Mouse (Mus musculus): ENCODE results near the gene Hbq1a. TPM values are rescaled to one million over a fixed set of nuclear protein-coding genes. Genes with fewer than 3 reads are reported as not detected.

The Hbq1a gene
- polyA plus RNA-seq, 1 experiment from 2014 or later = not detected

GRCm38 (mm10) chr11:32345504-32346297 is 45.8 kb downstream of the Hbq1a start:
- Histone ChIP-seq H3K9me3 (ENCODE audit: control insufficient read depth, low read length) (no peaks in the 10 kb centered on the region), H3K9ac (ENCODE audit: low read depth, low read length) (no peak overlapping the region), H3K4me2 (replicated peaks; ENCODE audit: low read depth, low read length) (no peak overlapping the region), H3K36me3 (ENCODE audit: control insufficient read depth, insufficient read depth, low read length) (0 out of 2 replicates have a peak, but pooled peaks cover under 1% of the 10 kb centered on the region), H3K4me3 (ENCODE audit: low read length) (no peak overlapping the region), H3K27me3 (ENCODE audit: control insufficient read depth, insufficient read depth, low read length) (no peaks in the 10 kb centered on the region), H3K4me1 (ENCODE audit: control insufficient read depth, insufficient read depth, low read length) (peaks cover 26% of the 10 kb centered on the region; the same call in 1 of the 2 replicates), H3K27ac (ENCODE audit: low read depth, low read length) (no peak overlapping the region)
- no peak for ATAC-seq (ENCODE audit: low FRiP score, low TSS enrichment)
- whole genome bisulfite sequencing = 57% methylated on average over 6 of the region's 6 CpGs

- H3K4me3 ChIP-seq (ENCODE audit: low read length) = peak overlapping the region; percentile 68
- H3K9ac ChIP-seq (ENCODE audit: low read depth, low read length) = peak overlapping the region; percentile 81
- peaks cover 19% of the 10 kb centered on the region; the same call in 1 of the 2 replicates for H3K4me1 ChIP-seq (ENCODE audit: control insufficient read depth, insufficient read depth, low read length)
- 0 out of 2 replicates have a peak overlapping the region, but pooled peaks have one; percentile 37 for H3K27ac ChIP-seq (ENCODE audit: low read depth, low read length)
- WGBS = under 1% methylated on average over 10 of the region's 10 CpGs
- peak; percentile 32 for ATAC-seq (ENCODE audit: low FRiP score, low TSS enrichment)
- H3K27me3 ChIP-seq (ENCODE audit: control insufficient read depth, insufficient read depth, low read length) = no peaks in the 10 kb centered on the region
- no peaks in the 10 kb centered on the region for H3K9me3 ChIP-seq (ENCODE audit: control insufficient read depth, low read length)
- peaks cover 11% of the 10 kb centered on the region for H3K36me3 ChIP-seq (ENCODE audit: control insufficient read depth, insufficient read depth, low read length)
- peak overlapping the region; percentile 93 for H3K4me2 ChIP-seq (replicated peaks; ENCODE audit: low read depth, low read length)
These were observed 47.4 kb downstream of the Hbq1a start for GRCm38 (mm10) chr11:32347264-32347606.

- Histone ChIP-seq H3K9ac (ENCODE audit: low read depth, low read length) (peak within 1 kb of the TSS; percentile 81), H3K36me3 (ENCODE audit: control insufficient read depth, insufficient read depth, low read length) (peaks cover 11% of the 10 kb centered on the region), H3K9me3 (ENCODE audit: control insufficient read depth, low read length) (no peaks in the 10 kb centered on the region), H3K4me1 (ENCODE audit: control insufficient read depth, insufficient read depth, low read length) (peaks cover 19% of the 10 kb centered on the region; the same call in 1 of the 2 replicates), H3K4me2 (replicated peaks; ENCODE audit: low read depth, low read length) (peak within 1 kb of the TSS; percentile 93), H3K27me3 (ENCODE audit: control insufficient read depth, insufficient read depth, low read length) (no peaks in the 10 kb centered on the region), H3K4me3 (ENCODE audit: low read length) (peak within 1 kb of the TSS; percentile 68), H3K27ac (ENCODE audit: low read depth, low read length) (peak within 1 kb of the TSS; percentile 87)
- WGBS = under 1% methylated on average over 58 of the region's 86 CpGs
- peak; percentile 77 for ATAC-seq (ENCODE audit: low FRiP score, low TSS enrichment)
These were observed 48.0 kb downstream of the Hbq1a start, which contains the start of gene Sh3pxd2b for GRCm38 (mm10) chr11:32347607-32348432. TSS of gene Sh3pxd2b (plus strand) at chr11:32347820.

- Histone ChIP-seq H3K9me3 (ENCODE audit: control insufficient read depth, low read length) (no peaks in the 10 kb centered on the region), H3K27me3 (ENCODE audit: control insufficient read depth, insufficient read depth, low read length) (no peaks in the 10 kb centered on the region), H3K4me1 (ENCODE audit: control insufficient read depth, insufficient read depth, low read length) (peaks cover 19% of the 10 kb centered on the region; the same call in 1 of the 2 replicates), H3K36me3 (ENCODE audit: control insufficient read depth, insufficient read depth, low read length) (peaks cover 11% of the 10 kb centered on the region), H3K4me3 (ENCODE audit: low read length) (peak overlapping the region; percentile 68), H3K27ac (ENCODE audit: low read depth, low read length) (peak overlapping the region; percentile 87; the same call in 1 of the 2 replicates), H3K9ac (ENCODE audit: low read depth, low read length) (peak overlapping the region; percentile 81), H3K4me2 (replicated peaks; ENCODE audit: low read depth, low read length) (peak overlapping the region; percentile 93)
- 23% methylated on average over 9 of the region's 9 CpGs for WGBS
- no peak for ATAC-seq (ENCODE audit: low FRiP score, low TSS enrichment)
These were observed 48.8 kb downstream of the Hbq1a start for GRCm38 (mm10) chr11:32348433-32349283.

GRCm38 (mm10) chr11:32349284-32349953 is 49.5 kb downstream of the Hbq1a start:
- Histone ChIP-seq H3K9ac (ENCODE audit: low read depth, low read length) (0 out of 2 replicates have a peak overlapping the region, but pooled peaks have one; percentile 8), H3K36me3 (ENCODE audit: control insufficient read depth, insufficient read depth, low read length) (peaks cover 11% of the 10 kb centered on the region), H3K4me2 (replicated peaks; ENCODE audit: low read depth, low read length) (peak overlapping the region; percentile 93; the same call in 1 of the 2 replicates), H3K4me1 (ENCODE audit: control insufficient read depth, insufficient read depth, low read length) (peaks cover 19% of the 10 kb centered on the region; the same call in 1 of the 2 replicates), H3K4me3 (ENCODE audit: low read length) (peak overlapping the region; percentile 68; the same call in 1 of the 2 replicates), H3K9me3 (ENCODE audit: control insufficient read depth, low read length) (no peaks in the 10 kb centered on the region), H3K27me3 (ENCODE audit: control insufficient read depth, insufficient read depth, low read length) (no peaks in the 10 kb centered on the region), H3K27ac (ENCODE audit: low read depth, low read length) (no peak overlapping the region)
- no peak for ATAC-seq (ENCODE audit: low FRiP score, low TSS enrichment)
- WGBS = 65% methylated on average over 13 of the region's 13 CpGs

Other genes starting within 250 kb of the Hbq1a start
- not detected in 2 replicates for gene Il9r, start 99.8 kb upstream of the Hbq1a start, polyA plus RNA-seq (2014; fragmentation: Nextera tagmentation; extraction: Ambion mirVana)
- 71.7 and 90.6 TPM in 2 replicates for gene Snrnp25, start 94.7 kb upstream of the Hbq1a start, polyA plus RNA-seq (2014; fragmentation: Nextera tagmentation; extraction: Ambion mirVana)
- gene Rhbdf1, start 77.8 kb upstream of the Hbq1a start, polyA plus RNA-seq (2014; fragmentation: Nextera tagmentation; extraction: Ambion mirVana) = 28.0 and 39.5 TPM in 2 replicates
- gene Mpg, start 73.6 kb upstream of the Hbq1a start, polyA plus RNA-seq (2014; fragmentation: Nextera tagmentation; extraction: Ambion mirVana) = 35.6 and 39.8 TPM in 2 replicates
- 27.5 and 45.5 TPM in 2 replicates for gene Nprl3, start 32.4 kb upstream of the Hbq1a start, polyA plus RNA-seq (2014; fragmentation: Nextera tagmentation; extraction: Ambion mirVana)
- gene Hba-x, start 23.7 kb upstream of the Hbq1a start, polyA plus RNA-seq (2014; fragmentation: Nextera tagmentation; extraction: Ambion mirVana) = 87.6 and 90.7 TPM in 2 replicates
- 2,390 and 2,705 TPM in 2 replicates for gene Hba-a1, start 16.6 kb upstream of the Hbq1a start, polyA plus RNA-seq (2014; fragmentation: Nextera tagmentation; extraction: Ambion mirVana)
- 0.69 and 1.6 TPM in 2 replicates for gene Hbq1b, start 13.1 kb upstream of the Hbq1a start, polyA plus RNA-seq (2014; fragmentation: Nextera tagmentation; extraction: Ambion mirVana)
- gene Hba-a2, start 3.6 kb upstream of the Hbq1a start, polyA plus RNA-seq (2014; fragmentation: Nextera tagmentation; extraction: Ambion mirVana) = 5,998 and 6,905 TPM in 2 replicates
- 19.1 and 25.2 TPM in 2 replicates for gene Sh3pxd2b, start 47.8 kb downstream of the Hbq1a start, polyA plus RNA-seq (2014; fragmentation: Nextera tagmentation; extraction: Ambion mirVana)
- gene Ubtd2, start 155.3 kb downstream of the Hbq1a start, polyA plus RNA-seq (2014; fragmentation: Nextera tagmentation; extraction: Ambion mirVana) = 47.9 and 61.5 TPM in 2 replicates
- 0.43 and 0.46 TPM in 2 replicates for gene Efcab9, start 232.0 kb downstream of the Hbq1a start, polyA plus RNA-seq (2014; fragmentation: Nextera tagmentation; extraction: Ambion mirVana)
- gene Stk10, start 233.2 kb downstream of the Hbq1a start, polyA plus RNA-seq (2014; fragmentation: Nextera tagmentation; extraction: Ambion mirVana) = 3.5 TPM in 2 replicates